Mouse (Mus musculus) liver, postnatal 0 days (tissue): ENCODE data around the gene Slc4a11.

Experiments used
- CTCF ChIP-seq: sonication (generic); IDR thresholded peaks from 2 replicates; pipeline ENCODE4 v1.5.1; 2016; ENCODE audit warnings: antibody characterized with exemption, low read depth
- EP300 ChIP-seq: IDR thresholded peaks from 2 replicates; pipeline ENCODE4 v1.6.1; 2016; ENCODE audit warnings: antibody characterized with exemption, low read depth, mild to moderate bottlenecking

GRCm38 (mm10) chr2:130664102-130664701, 33.1 kb downstream of the Slc4a11 start, which contains the start of gene Ddrgk1:
- TF ChIP-seq CTCF (peak; percentile 34), EP300 (no peak)
